ENCODE assay signal across 9 mouse cellular contexts in genomic region chr7:47133331-47133730, GRCm38 (mm10). TPM values are rescaled to one million over a fixed set of nuclear protein-coding genes. Genes with fewer than 3 reads are reported as not detected.
DNase-seq lines count a peak whose midpoint lies in the region; ATAC-seq and TF ChIP-seq lines count a peak whose summit lies in the region.
"Had no signal": no experiment of that assay in that cellular context is flagged by ENCODE, and none has a peak within 500 bp of the region (broad histone marks: within the 10 kb centered on the region; RNA-seq: fewer than 3 reads in every experiment).

Gene Ptpn5 (minus strand): TSS chr7:47133684.

- H3K27me3 ChIP-seq in kidney, postnatal 0 days (ENCODE audit: insufficient read depth, low read length): peaks cover 32% of the 10 kb centered on the region

- WGBS in kidney, postnatal 0 days: 4% methylated on average over 13 of the region's 13 CpGs

- no peak for TF ChIP-seq CTCF in kidney, postnatal 0 days (IDR thresholded peaks at IDR 0.05; ENCODE audit: low read depth)
- TF ChIP-seq CTCF in embryonic fibroblast, embryonic 13.5 days (IDR thresholded peaks at IDR 0.05; ENCODE audit: borderline replicate concordance, insufficient read depth, low read length): no peak

- H3K4me2 ChIP-seq in kidney, postnatal 0 days (ENCODE audit: low read length): peak within 1 kb of the TSS; percentile 91

- peak within 1 kb of the TSS; percentile 50; the same call in 1 of the 2 replicates for H3K9ac ChIP-seq in kidney, postnatal 0 days (ENCODE audit: low read depth, low read length)

- DNase-seq in kidney, postnatal 0 days (ENCODE audit: low spot score): peak; percentile 9
- no peak for DNase-seq in kidney, adult 8-10 months
- no peak for DNase-seq in layer of hippocampus, postnatal 25 days (ENCODE audit: extremely low spot score in 1 of 2, low spot score in 1 of 2)
- DNase-seq in neural tube, embryonic 10.5 days (ENCODE audit: extremely low spot score, low spot score): peak; percentile 24
- no peak for DNase-seq in ovary, postnatal 10 days (ENCODE audit: low spot score)
- no peak for DNase-seq in thymus, postnatal 14 days
- DNase-seq in MN1 (ENCODE audit: low spot score): no peak

- no peak for TF ChIP-seq POLR2A in embryonic fibroblast, embryonic 13.5 days (IDR thresholded peaks at IDR 0.05; ENCODE audit: low read depth, low read length)

- H3K36me3 ChIP-seq in kidney, postnatal 0 days (ENCODE audit: insufficient read depth, low read length): no peaks in the 10 kb centered on the region

- H3K4me1 ChIP-seq in kidney, postnatal 0 days (replicated peaks; ENCODE audit: insufficient read depth, low read length): peaks cover 9% of the 10 kb centered on the region; the same call in 1 of the 2 replicates
- no peaks in the 10 kb centered on the region for H3K4me1 ChIP-seq in embryonic fibroblast, embryonic 13.5 days (ENCODE audit: control insufficient read depth, insufficient read depth, low read length)

- H3K9me3 ChIP-seq in kidney, postnatal 0 days (replicated peaks; ENCODE audit: low read length): no peaks in the 10 kb centered on the region

- H3K4me3 ChIP-seq in kidney, postnatal 0 days (replicated peaks; ENCODE audit: low read depth, low read length): peak within 1 kb of the TSS; percentile 56
- peak within 1 kb of the TSS; percentile 29 for H3K4me3 ChIP-seq in embryonic fibroblast, embryonic 13.5 days (ENCODE audit: insufficient read depth, low read length)

- no peak within 1 kb of the TSS for H3K27ac ChIP-seq in kidney, postnatal 0 days
- no peak within 1 kb of the TSS for H3K27ac ChIP-seq in embryonic fibroblast, embryonic 13.5 days (ENCODE audit: insufficient read depth, low read length)

- no peak for ATAC-seq in kidney, postnatal 0 days (replicated peaks; ENCODE audit: low FRiP score, low read depth)

RNA-seq across cellular contexts. Expression of gene Ptpn5, which starts in this region (rescaled TPM):
- polyA plus RNA-seq in kidney, postnatal 0 days (2015; fragmentation: Nextera tagmentation; extraction: Ambion mirVana): 0.51 and 0.62 TPM in 2 replicates
- polyA plus RNA-seq in embryonic fibroblast, embryonic 13.5 days (2011; ENCODE audit: insufficient read length, low read depth, missing spikeins): not detected in 2 replicates
- 100 to 1,000 TPM in 1 of 2 experiments, 10 to 100 TPM in 1; 86.8 to 100 TPM for total RNA-seq in layer of hippocampus, postnatal 25 days (2021)
- total RNA-seq: neutrophil, adult 5-6 weeks had no signal

Comparison
In these comparisons a context has a peak if more than half of its experiments do, and no peak if none do; other contexts are left out.
1. Peak in DNase-seq, H3K4me3 ChIP-seq, H3K9ac ChIP-seq and H3K4me2 ChIP-seq in kidney, postnatal 0 days; RNA of the gene not detected or under 1 TPM.